Mouse (Mus musculus): ENCODE measurements at regions not wholly inside any gene's neighbourhood (a gene's known extent, or its start where the extent isn't known, plus 50 kb on each side); places are given as distances from the start of the nearest gene placed in this dataset.
A peak's percentile ranks its signal among the peaks of the same experiment; 100 is the strongest.

GRCm38 (mm10) chr3:66405645-66406044 is 109.0 kb upstream of the Veph1 start:
- Histone ChIP-seq H3K4me3 (no peak overlapping the region), H3K4me2 (no peak overlapping the region), H3K27ac (no peak overlapping the region), H3K27me3 (peaks cover 9% of the 10 kb centered on the region; the same call in 1 of the 2 replicates), H3K4me1 (peaks cover 12% of the 10 kb centered on the region), H3K9ac (no peak overlapping the region), H3K9me3 (no peaks in the 10 kb centered on the region), H3K36me3 (no peaks in the 10 kb centered on the region)
- 36% methylated on average over 4 of the region's 4 CpGs for WGBS
- ATAC-seq (ENCODE audit: insufficient number of reproducible peaks, low FRiP score, low TSS enrichment, low read depth), result no peak

- no peak for ATAC-seq (ENCODE audit: insufficient number of reproducible peaks, low FRiP score, low TSS enrichment, low read depth)
- Histone ChIP-seq H3K27ac (no peak overlapping the region), H3K36me3 (no peaks in the 10 kb centered on the region), H3K9ac (no peak overlapping the region), H3K27me3 (peaks cover 9% of the 10 kb centered on the region; the same call in 1 of the 2 replicates), H3K4me3 (no peak overlapping the region), H3K9me3 (no peaks in the 10 kb centered on the region), H3K4me2 (no peak overlapping the region), H3K4me1 (peaks cover 16% of the 10 kb centered on the region)
- 91% methylated on average over 2 of the region's 2 CpGs for WGBS
These were observed 107.1 kb upstream of the Veph1 start for GRCm38 (mm10) chr3:66403707-66404106.

- H3K4me3 ChIP-seq, result no peak overlapping the region
- WGBS, result 13% methylated on average over 16 of the region's 16 CpGs
- H3K27ac ChIP-seq, result no peak overlapping the region
- peak overlapping the region; percentile 24; the same call in 1 of the 2 replicates for H3K4me2 ChIP-seq
- H3K9me3 ChIP-seq, result no peaks in the 10 kb centered on the region
- H3K9ac ChIP-seq, result no peak overlapping the region
- H3K36me3 ChIP-seq, result no peaks in the 10 kb centered on the region
- H3K4me1 ChIP-seq, result peaks cover 16% of the 10 kb centered on the region
- 0 out of 2 replicates have a peak, but pooled peaks cover 4% of the 10 kb centered on the region for H3K27me3 ChIP-seq
- ATAC-seq (ENCODE audit: insufficient number of reproducible peaks, low FRiP score, low TSS enrichment, low read depth), result 0 out of 2 replicates have a peak, but pooled peaks have one; percentile 44
These were observed 104.3 kb upstream of the Veph1 start for GRCm38 (mm10) chr3:66400791-66401568.

GRCm38 (mm10) chr3:66398214-66399150 is 101.8 kb upstream of the Veph1 start:
- Histone ChIP-seq H3K4me2 (no peak overlapping the region), H3K4me1 (peaks cover 11% of the 10 kb centered on the region), H3K9ac (no peak overlapping the region), H3K36me3 (no peaks in the 10 kb centered on the region), H3K9me3 (no peaks in the 10 kb centered on the region), H3K27ac (no peak overlapping the region), H3K27me3 (0 out of 2 replicates have a peak, but pooled peaks cover 1% of the 10 kb centered on the region), H3K4me3 (no peak overlapping the region)
- no peak for ATAC-seq (ENCODE audit: insufficient number of reproducible peaks, low FRiP score, low TSS enrichment, low read depth)
- WGBS, result 56% methylated on average over 12 of the region's 12 CpGs

- H3K9ac ChIP-seq, result no peak overlapping the region
- 57% methylated on average over 14 of the region's 14 CpGs for WGBS
- no peaks in the 10 kb centered on the region for H3K36me3 ChIP-seq
- H3K4me3 ChIP-seq, result no peak overlapping the region
- ATAC-seq (ENCODE audit: insufficient number of reproducible peaks, low FRiP score, low TSS enrichment, low read depth), result no peak
- no peaks in the 10 kb centered on the region for H3K27me3 ChIP-seq
- H3K4me2 ChIP-seq, result no peak overlapping the region
- H3K9me3 ChIP-seq, result no peaks in the 10 kb centered on the region
- no peak overlapping the region for H3K27ac ChIP-seq
- peaks cover 6% of the 10 kb centered on the region; the same call in 1 of the 2 replicates for H3K4me1 ChIP-seq
These were observed 78.7 kb upstream of the Veph1 start for GRCm38 (mm10) chr3:66375088-66375910.

- H3K9ac ChIP-seq, result no peak overlapping the region
- no peak overlapping the region for H3K27ac ChIP-seq
- H3K4me3 ChIP-seq, result no peak overlapping the region
- 41% methylated on average over 4 of the region's 4 CpGs for WGBS
- H3K27me3 ChIP-seq, result no peaks in the 10 kb centered on the region
- H3K4me2 ChIP-seq, result no peak overlapping the region
- no peak for ATAC-seq (ENCODE audit: insufficient number of reproducible peaks, low FRiP score, low TSS enrichment, low read depth)
- no peaks in the 10 kb centered on the region for H3K9me3 ChIP-seq
- H3K36me3 ChIP-seq, result no peaks in the 10 kb centered on the region
- peaks cover 6% of the 10 kb centered on the region; the same call in 1 of the 2 replicates for H3K4me1 ChIP-seq
These were observed 78.0 kb upstream of the Veph1 start for GRCm38 (mm10) chr3:66374603-66375002.

- H3K9ac ChIP-seq, result no peak overlapping the region
- peaks cover 6% of the 10 kb centered on the region; the same call in 1 of the 2 replicates for H3K4me1 ChIP-seq
- no peaks in the 10 kb centered on the region for H3K9me3 ChIP-seq
- WGBS, result 35% methylated on average over 8 of the region's 8 CpGs
- H3K36me3 ChIP-seq, result no peaks in the 10 kb centered on the region
- no peaks in the 10 kb centered on the region for H3K27me3 ChIP-seq
- no peak overlapping the region for H3K27ac ChIP-seq
- H3K4me3 ChIP-seq, result no peak overlapping the region
- ATAC-seq (ENCODE audit: insufficient number of reproducible peaks, low FRiP score, low TSS enrichment, low read depth), result no peak
- no peak overlapping the region for H3K4me2 ChIP-seq
These were observed 77.4 kb upstream of the Veph1 start for GRCm38 (mm10) chr3:66373807-66374575.

Measured in limb, embryonic 15.5 days (tissue).